Mouse (Mus musculus): ENCODE results near the gene Kcnd1. TPM values are rescaled to one million over a fixed set of nuclear protein-coding genes. Genes with fewer than 3 reads are reported as not detected.

Kcnd1 gene
- 0.98 and 1.4 TPM in 2 replicates for polyA plus RNA-seq (2015; fragmentation: Nextera tagmentation; extraction: Ambion mirVana)

DNA sequence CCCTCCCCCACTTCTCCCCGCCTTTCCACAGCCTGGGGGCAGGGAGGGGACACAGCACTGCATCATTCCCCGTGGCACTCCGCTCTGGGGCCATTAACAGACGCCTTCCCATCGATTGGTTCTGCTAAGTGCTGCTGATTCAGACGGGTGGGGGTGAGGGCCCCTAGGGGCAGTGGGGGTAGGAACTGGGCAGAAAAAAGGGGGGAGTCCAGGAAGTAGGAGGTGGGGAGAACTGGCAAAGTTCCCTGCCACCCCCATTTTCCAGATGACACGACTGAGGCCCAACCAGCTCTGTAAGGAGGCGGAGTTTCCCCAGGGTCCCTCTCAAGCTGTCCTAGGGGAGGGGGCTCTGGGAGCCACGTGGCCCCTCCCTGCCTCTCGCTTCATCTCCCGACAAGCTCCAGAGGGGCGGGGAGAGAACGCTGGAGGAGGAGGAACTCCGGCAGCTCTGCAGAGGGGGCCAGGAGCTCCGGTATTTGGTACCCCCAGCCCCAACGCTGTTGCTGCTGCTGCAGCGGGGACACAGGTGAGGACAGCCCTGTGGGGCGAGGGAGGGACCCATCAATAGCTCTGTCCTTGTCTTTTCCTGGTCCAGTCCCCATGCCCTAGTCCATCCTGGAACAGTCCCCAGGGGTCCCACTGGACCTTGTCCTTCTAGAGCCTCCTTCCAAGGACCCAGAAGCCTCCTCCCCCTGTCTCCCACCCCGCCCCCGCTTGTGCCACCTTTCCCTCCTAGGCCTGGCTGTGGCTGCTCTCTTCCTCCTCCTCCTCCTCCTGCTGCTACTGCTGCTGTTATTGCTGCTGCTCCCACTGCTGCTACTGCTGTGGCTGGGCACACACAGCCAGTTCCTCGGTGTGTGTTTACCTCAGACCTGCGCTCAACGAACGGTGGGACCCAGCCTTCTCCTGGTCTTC is at the start of gene Kcnd1:
Gene Kcnd1 (plus strand): TSS at position 425 of the 915 bp plus-strand sequence.

DNA sequence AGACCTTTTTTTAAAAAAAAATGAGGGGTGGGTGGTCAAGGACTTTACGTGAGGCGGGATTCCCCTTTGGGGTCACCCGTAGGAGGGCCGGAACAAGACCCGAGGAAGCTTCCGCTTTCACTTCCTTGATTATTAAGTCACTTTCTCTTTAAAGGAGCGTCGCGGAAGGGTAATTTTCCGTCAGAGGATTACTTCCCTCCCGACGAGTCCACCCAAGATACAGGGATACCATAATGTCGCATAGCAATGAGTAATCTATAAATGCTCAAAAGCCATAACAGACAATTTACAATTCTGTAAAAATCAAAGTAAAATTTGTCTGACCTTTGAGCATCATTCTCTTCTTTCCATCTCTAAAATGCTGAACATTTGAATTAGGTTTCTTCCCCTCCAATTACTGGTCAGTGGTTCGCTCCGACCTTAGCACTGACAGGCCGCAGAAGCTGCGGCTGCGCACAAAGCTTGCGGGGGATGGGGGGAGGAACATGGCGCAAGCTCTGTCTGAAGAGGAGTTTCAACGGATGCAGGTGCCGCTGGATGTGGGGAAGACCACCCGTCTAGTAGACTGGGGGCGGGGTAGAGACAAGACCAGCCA is 32.5 kb upstream of the Kcnd1 start, which contains the start of gene Gripap1:
Gene Gripap1 (plus strand): TSS at position 224 of the 595 bp plus-strand sequence.

DNA sequence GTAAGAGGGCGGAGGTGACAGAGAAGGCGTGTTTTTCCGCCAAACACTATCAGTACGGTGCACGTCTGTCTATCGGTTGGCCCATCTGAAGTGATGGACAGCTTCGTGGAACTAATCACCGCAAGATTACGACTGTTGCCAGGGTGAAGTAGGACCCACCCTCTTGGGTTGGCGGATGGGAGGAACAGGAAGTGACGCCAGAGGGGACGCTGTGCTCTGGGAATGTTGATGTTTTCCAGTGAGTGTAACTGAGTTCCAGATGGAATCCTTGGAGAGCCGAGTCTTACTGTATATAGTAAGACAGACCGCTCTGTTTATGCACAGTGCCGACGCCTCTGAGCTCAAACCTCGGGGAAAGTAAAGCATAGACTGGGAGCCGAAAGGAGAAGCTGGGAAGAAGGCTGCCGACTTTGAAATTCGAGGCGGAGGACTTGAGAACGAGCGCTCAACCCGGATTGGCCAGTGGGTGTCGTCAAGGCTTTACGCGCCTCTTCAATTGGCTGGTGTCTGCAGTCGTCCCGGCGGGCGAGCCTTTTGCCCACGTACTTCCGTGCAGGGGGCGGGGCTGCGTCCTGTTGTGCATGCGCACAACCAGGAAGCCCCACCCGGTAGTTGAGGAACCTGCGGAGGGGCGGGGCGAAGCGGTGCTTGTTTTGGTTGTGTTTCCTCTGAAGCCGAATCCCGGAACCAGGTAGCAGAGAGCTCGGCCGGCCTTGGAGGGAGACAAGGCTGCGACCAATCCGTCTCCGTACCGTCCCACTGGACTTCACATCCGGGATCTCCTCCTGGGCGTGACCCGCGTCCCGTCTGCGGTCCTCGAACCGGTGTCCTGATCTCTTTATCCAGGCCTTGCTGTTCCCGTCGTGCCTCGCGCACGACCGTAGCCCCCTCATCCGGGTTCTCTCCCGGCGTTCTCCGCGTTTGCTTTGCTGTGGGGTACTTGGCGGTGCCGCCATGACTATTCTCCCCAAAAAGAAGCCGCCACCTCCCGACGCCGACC is 19.4 kb downstream of the Kcnd1 start, which contains the start of gene Otud5:
Gene Otud5 (plus strand): TSS at position 202 of the 1,000 bp plus-strand sequence.

DNA sequence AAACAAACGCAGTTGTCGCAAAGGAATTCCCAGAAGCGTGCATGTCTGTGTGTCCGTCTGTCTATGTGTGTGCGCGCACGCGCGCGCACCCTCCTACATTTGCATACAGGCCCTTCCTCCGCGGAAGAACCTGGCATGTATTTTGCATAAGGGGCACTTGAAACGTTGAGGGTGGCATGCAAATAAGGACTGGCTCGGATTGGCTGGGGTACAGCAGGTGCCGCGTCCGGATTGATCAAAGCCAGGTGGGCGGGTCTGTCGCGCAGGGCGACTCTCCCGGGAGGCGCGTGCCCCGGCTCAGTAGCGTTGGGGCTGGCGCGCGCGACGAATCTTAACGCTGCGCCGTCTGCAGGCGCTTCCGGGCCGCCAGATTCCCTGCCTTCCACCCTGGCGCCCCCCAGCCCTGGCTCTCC is 55.9 kb downstream of the Kcnd1 start, which contains the start of gene Pim2:
Gene Pim2 (plus strand): TSS at position 256 of the 413 bp plus-strand sequence.

DNA sequence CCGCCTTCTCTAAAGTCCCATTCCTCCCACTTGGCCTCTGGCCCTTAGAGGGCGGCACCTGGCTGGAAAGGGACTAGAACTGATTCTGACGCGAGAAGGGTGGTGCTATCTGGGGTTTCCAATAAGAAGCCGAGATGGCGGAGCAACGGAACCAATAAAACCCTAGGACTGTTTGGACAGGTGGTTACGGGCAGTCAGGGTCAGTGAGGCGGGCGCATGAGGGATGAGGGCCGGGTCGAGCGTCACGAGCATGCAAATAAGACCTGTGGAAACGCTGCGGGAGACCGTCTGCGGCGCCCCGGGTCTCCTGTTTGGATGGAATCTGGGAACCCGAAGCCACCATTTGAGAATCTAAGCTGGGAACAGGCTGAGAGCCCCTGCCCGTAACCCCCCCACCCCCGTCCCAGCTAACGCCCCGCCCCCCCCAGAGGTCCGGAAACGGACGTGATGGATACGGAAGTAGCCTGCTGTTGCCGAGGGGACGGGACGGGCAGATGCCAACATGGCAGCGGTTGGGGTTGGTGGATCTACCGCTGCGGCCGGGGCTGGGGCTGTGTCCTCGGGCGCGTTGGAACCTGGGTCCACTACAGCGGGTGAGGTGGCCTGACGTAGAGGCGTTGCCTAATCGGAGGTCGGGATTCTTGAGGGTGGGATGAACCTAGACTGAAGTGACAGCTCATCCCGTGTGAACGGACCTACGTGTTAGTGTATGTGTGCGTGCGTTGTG is 61.9 kb downstream of the Kcnd1 start, which contains the start of gene Slc35a2:
Gene Slc35a2 (plus strand): TSS at position 188 of the 727 bp plus-strand sequence.

MicroRNA genes within 50 kb of the gene (microRNA counts, 519-probe panel; counts per million panel counts)
- microRNA mmu-miR-1198, result 2,453 counts per million, percentile 34 among the panel's probes with 10 or more counts

Small RNAs within 50 kb of the gene (microRNA-seq; reads per million reads assigned to microRNA genes)
- gene Mir1198, result 20.7 reads per million, percentile 28 among the genes with 10 or more reads in this experiment

Other genes with a start within 250 kb of the Kcnd1 start
- gene Foxp3, start 248.6 kb upstream of the Kcnd1 start, polyA plus RNA-seq (2015; fragmentation: Nextera tagmentation; extraction: Ambion mirVana), result not detected in 2 replicates
- gene Ppp1r3f, start 248.0 kb upstream of the Kcnd1 start, polyA plus RNA-seq (2015; fragmentation: Nextera tagmentation; extraction: Ambion mirVana), result 0.86 and 1.1 TPM in 2 replicates
- gene Ccdc22, start 216.8 kb upstream of the Kcnd1 start, polyA plus RNA-seq (2015; fragmentation: Nextera tagmentation; extraction: Ambion mirVana), result 13.6 and 15.5 TPM in 2 replicates
- 0.04 TPM in 1 of 2 replicates, not detected in the other for gene Cacna1f, start 215.2 kb upstream of the Kcnd1 start, polyA plus RNA-seq (2015; fragmentation: Nextera tagmentation; extraction: Ambion mirVana)
- gene Syp, start 183.8 kb upstream of the Kcnd1 start, polyA plus RNA-seq (2015; fragmentation: Nextera tagmentation; extraction: Ambion mirVana), result 0.69 and 0.79 TPM in 2 replicates
- gene Prickle3, start 165.0 kb upstream of the Kcnd1 start, polyA plus RNA-seq (2015; fragmentation: Nextera tagmentation; extraction: Ambion mirVana), result 6.8 and 7.8 TPM in 2 replicates
- gene Plp2, start 150.9 kb upstream of the Kcnd1 start, polyA plus RNA-seq (2015; fragmentation: Nextera tagmentation; extraction: Ambion mirVana), result 303 and 319 TPM in 2 replicates
- 0.47 and 0.53 TPM in 2 replicates for gene Magix, start 141.0 kb upstream of the Kcnd1 start, polyA plus RNA-seq (2015; fragmentation: Nextera tagmentation; extraction: Ambion mirVana)
- 19.2 and 20.6 TPM in 2 replicates for gene Gpkow, start 125.2 kb upstream of the Kcnd1 start, polyA plus RNA-seq (2015; fragmentation: Nextera tagmentation; extraction: Ambion mirVana)
- gene Wdr45, start 108.0 kb upstream of the Kcnd1 start, polyA plus RNA-seq (2015; fragmentation: Nextera tagmentation; extraction: Ambion mirVana), result 23.7 and 30.3 TPM in 2 replicates
- 0.61 TPM in 1 of 2 replicates, not detected in the other for gene Gm45208, start 100.0 kb upstream of the Kcnd1 start, polyA plus RNA-seq (2015; fragmentation: Nextera tagmentation; extraction: Ambion mirVana)
- 38.2 and 41.3 TPM in 2 replicates for gene Praf2, start 93.8 kb upstream of the Kcnd1 start, polyA plus RNA-seq (2015; fragmentation: Nextera tagmentation; extraction: Ambion mirVana)
- 9.0 and 10.0 TPM in 2 replicates for gene Ccdc120, start 71.4 kb upstream of the Kcnd1 start, polyA plus RNA-seq (2015; fragmentation: Nextera tagmentation; extraction: Ambion mirVana)
- 21.3 and 23.4 TPM in 2 replicates for gene Tfe3, start 59.7 kb upstream of the Kcnd1 start, polyA plus RNA-seq (2015; fragmentation: Nextera tagmentation; extraction: Ambion mirVana)
- gene Gripap1, start 32.5 kb upstream of the Kcnd1 start, polyA plus RNA-seq (2015; fragmentation: Nextera tagmentation; extraction: Ambion mirVana), result 19.2 and 23.6 TPM in 2 replicates
- gene Otud5, start 19.1 kb downstream of the Kcnd1 start, polyA plus RNA-seq (2015; fragmentation: Nextera tagmentation; extraction: Ambion mirVana), result 23.4 and 24.7 TPM in 2 replicates
- 4.7 and 5.1 TPM in 2 replicates for gene Pim2, start 56.0 kb downstream of the Kcnd1 start, polyA plus RNA-seq (2015; fragmentation: Nextera tagmentation; extraction: Ambion mirVana)
- gene Slc35a2, start 61.7 kb downstream of the Kcnd1 start, polyA plus RNA-seq (2015; fragmentation: Nextera tagmentation; extraction: Ambion mirVana), result 33.6 and 37.9 TPM in 2 replicates
- gene Pqbp1, start 77.0 kb downstream of the Kcnd1 start, polyA plus RNA-seq (2015; fragmentation: Nextera tagmentation; extraction: Ambion mirVana), result 64.1 and 69.9 TPM in 2 replicates
- gene Timm17b, start 77.1 kb downstream of the Kcnd1 start, polyA plus RNA-seq (2015; fragmentation: Nextera tagmentation; extraction: Ambion mirVana), result 98.1 and 101 TPM in 2 replicates
- not detected in 2 replicates for gene Gm10491, start 85.5 kb downstream of the Kcnd1 start, polyA plus RNA-seq (2015; fragmentation: Nextera tagmentation; extraction: Ambion mirVana)
- gene Gm10490, start 87.3 kb downstream of the Kcnd1 start, polyA plus RNA-seq (2015; fragmentation: Nextera tagmentation; extraction: Ambion mirVana), result not detected in 2 replicates
- 0.71 and 0.74 TPM in 2 replicates for gene Pcsk1n, start 97.5 kb downstream of the Kcnd1 start, polyA plus RNA-seq (2015; fragmentation: Nextera tagmentation; extraction: Ambion mirVana)
- not detected in 2 replicates for gene Eras, start 106.3 kb downstream of the Kcnd1 start, polyA plus RNA-seq (2015; fragmentation: Nextera tagmentation; extraction: Ambion mirVana)
- 9.2 and 9.7 TPM in 2 replicates for gene Hdac6, start 125.6 kb downstream of the Kcnd1 start, polyA plus RNA-seq (2015; fragmentation: Nextera tagmentation; extraction: Ambion mirVana)
- 0.19 and 0.42 TPM in 2 replicates for gene Gata1, start 155.8 kb downstream of the Kcnd1 start, polyA plus RNA-seq (2015; fragmentation: Nextera tagmentation; extraction: Ambion mirVana)
- not detected in 2 replicates for gene Glod5, start 196.2 kb downstream of the Kcnd1 start, polyA plus RNA-seq (2015; fragmentation: Nextera tagmentation; extraction: Ambion mirVana)